Mouse (Mus musculus) limb, embryonic 10.5 days (tissue): ENCODE results near the gene Zfp423. TPM values are rescaled to one million over a fixed set of nuclear protein-coding genes. Genes with fewer than 3 reads are reported as not detected.

ENCODE experiments used
- DNase-seq: peaks from one replicate; pipeline ENCODE4 v3.0.0-alpha.2; 2017; ENCODE audit warnings: low spot score
- H3K27ac ChIP-seq: fragments of 300-500 bp; sonication (generic); 2 replicates; pipeline ENCODE4 v1.5.1; 2016; ENCODE audit warnings: mild to moderate bottlenecking
- H3K27me3 ChIP-seq: fragments of 300-500 bp; sonication (generic); 2 replicates; pipeline ENCODE4 v1.6.1; 2016; ENCODE audit warnings: low read depth, mild to moderate bottlenecking; ENCODE audit not compliant: poor library complexity, severe bottlenecking
- H3K36me3 ChIP-seq: fragments of 300-500 bp; sonication (generic); 2 replicates; pipeline ENCODE4 v1.6.1; 2016; ENCODE audit warnings: mild to moderate bottlenecking, moderate library complexity
- H3K4me1 ChIP-seq: fragments of 300-500 bp; sonication (generic); 2 replicates; pipeline ENCODE4 v1.6.1; 2016
- H3K4me3 ChIP-seq: fragments of 300-500 bp; sonication (generic); 2 replicates; pipeline ENCODE4 v1.5.1; 2016; ENCODE audit warnings: mild to moderate bottlenecking, moderate library complexity
- H3K9me3 ChIP-seq: fragments of 300-500 bp; sonication (generic); replicated peaks from 2 replicates; pipeline ENCODE4 v1.6.1; 2016; ENCODE audit warnings: mild to moderate bottlenecking
- WGBS: fragments of 180-500 bp; shearing (Covaris S2); methylation state at CpG from one replicate; pipeline ENCODE4 v1.1.7; 2016; 5-methylcytosine and 5-hydroxymethylcytosine counted together
- polyA plus RNA-seq: library from polyadenylated mRNA; unstranded; fragments of >200 nt; fragmentation: Nextera tagmentation; extraction: Ambion mirVana; gene quantifications from 2 replicates; pipeline ENCODE4 v1.2.1, GENCODE M21; 2016

The Zfp423 gene
- polyA plus RNA-seq, 1 experiment from 2014 or later = 29.4 TPM

GRCm38 (mm10) chr8:87826013-87826660, 133.3 kb downstream of the Zfp423 start:
- DNase-seq = no peak
- WGBS = 88% methylated on average over 9 of the region's 9 CpGs

GRCm38 (mm10) chr8:87823172-87823571, 136.2 kb downstream of the Zfp423 start:
- DNase-seq = no peak
- WGBS = 15% methylated on average over 7 of the region's 7 CpGs
- peak overlapping the region; percentile 86 for H3K27ac ChIP-seq
- no peaks in the 10 kb centered on the region for H3K9me3 ChIP-seq
- H3K4me1 ChIP-seq = peaks cover 60% of the 10 kb centered on the region
- H3K4me3 ChIP-seq = 0 out of 2 replicates have a peak overlapping the region, but pooled peaks have one; percentile 15
- H3K27me3 ChIP-seq = no peaks in the 10 kb centered on the region
- H3K36me3 ChIP-seq = peaks cover 18% of the 10 kb centered on the region

More at GRCm38 (mm10) chr8:87826013-87826660, 133.3 kb downstream of the Zfp423 start:
- no peaks in the 10 kb centered on the region for H3K9me3 ChIP-seq
- H3K4me3 ChIP-seq = no peak overlapping the region
- peaks cover 82% of the 10 kb centered on the region for H3K4me1 ChIP-seq
- 0 out of 2 replicates have a peak overlapping the region, but pooled peaks have one; percentile 9 for H3K27ac ChIP-seq
- H3K27me3 ChIP-seq = no peaks in the 10 kb centered on the region
- H3K36me3 ChIP-seq = peaks cover 14% of the 10 kb centered on the region

GRCm38 (mm10) chr8:87822690-87823089, 136.7 kb downstream of the Zfp423 start:
- peak overlapping the region; percentile 15 for H3K4me3 ChIP-seq
- peak; percentile 58 for DNase-seq

GRCm38 (mm10) chr8:87822175-87822574, 137.2 kb downstream of the Zfp423 start:
- Histone ChIP-seq H3K36me3 (peaks cover 13% of the 10 kb centered on the region), H3K4me3 (peak overlapping the region; percentile 15; the same call in 1 of the 2 replicates), H3K27ac (peak overlapping the region; percentile 86), H3K27me3 (no peaks in the 10 kb centered on the region), H3K9me3 (no peaks in the 10 kb centered on the region), H3K4me1 (peaks cover 55% of the 10 kb centered on the region)
- peak; percentile 57 for DNase-seq
- WGBS = 35% methylated on average over 11 of the region's 11 CpGs

More at GRCm38 (mm10) chr8:87822690-87823089, 136.7 kb downstream of the Zfp423 start:
- 5% methylated on average over 12 of the region's 12 CpGs for WGBS
- peaks cover 18% of the 10 kb centered on the region for H3K36me3 ChIP-seq
- H3K9me3 ChIP-seq = no peaks in the 10 kb centered on the region
- peak overlapping the region; percentile 86 for H3K27ac ChIP-seq
- H3K4me1 ChIP-seq = peaks cover 57% of the 10 kb centered on the region
- H3K27me3 ChIP-seq = no peaks in the 10 kb centered on the region

- WGBS = 78% methylated on average over 2 of the region's 2 CpGs
- Histone ChIP-seq H3K4me1 (peaks cover 56% of the 10 kb centered on the region), H3K27me3 (no peaks in the 10 kb centered on the region), H3K9me3 (no peaks in the 10 kb centered on the region), H3K36me3 (peaks cover 13% of the 10 kb centered on the region), H3K27ac (peak overlapping the region; percentile 86), H3K4me3 (no peak overlapping the region)
- DNase-seq = no peak
Measured at GRCm38 (mm10) chr8:87821655-87822054, 137.7 kb downstream of the Zfp423 start.

GRCm38 (mm10) chr8:87819263-87819662, 140.1 kb downstream of the Zfp423 start:
- Histone ChIP-seq H3K36me3 (peaks cover 13% of the 10 kb centered on the region), H3K27me3 (no peaks in the 10 kb centered on the region), H3K4me3 (no peak overlapping the region), H3K9me3 (no peaks in the 10 kb centered on the region), H3K4me1 (peaks cover 51% of the 10 kb centered on the region), H3K27ac (no peak overlapping the region)
- 93% methylated on average over 3 of the region's 3 CpGs for WGBS
- no peak for DNase-seq

GRCm38 (mm10) chr8:87818506-87818905, 140.9 kb downstream of the Zfp423 start:
- peaks cover 13% of the 10 kb centered on the region for H3K36me3 ChIP-seq
- 93% methylated on average over 7 of the region's 7 CpGs for WGBS
- H3K9me3 ChIP-seq = no peaks in the 10 kb centered on the region
- no peak for DNase-seq
- no peak overlapping the region for H3K4me3 ChIP-seq
- no peaks in the 10 kb centered on the region for H3K27me3 ChIP-seq
- peaks cover 43% of the 10 kb centered on the region for H3K4me1 ChIP-seq
- peak overlapping the region; percentile 39; the same call in 1 of the 2 replicates for H3K27ac ChIP-seq

GRCm38 (mm10) chr8:87816141-87816540, 143.3 kb downstream of the Zfp423 start:
- Histone ChIP-seq H3K9me3 (no peaks in the 10 kb centered on the region), H3K4me1 (peaks cover 37% of the 10 kb centered on the region), H3K27me3 (no peaks in the 10 kb centered on the region), H3K27ac (peak overlapping the region; percentile 37; the same call in 1 of the 2 replicates), H3K4me3 (no peak overlapping the region), H3K36me3 (peaks cover 18% of the 10 kb centered on the region)
- DNase-seq = no peak
- WGBS = 73% methylated on average over 5 of the region's 5 CpGs

- H3K36me3 ChIP-seq = peaks cover 19% of the 10 kb centered on the region
- DNase-seq = no peak
- peak overlapping the region; percentile 36; the same call in 1 of the 2 replicates for H3K27ac ChIP-seq
- no peaks in the 10 kb centered on the region for H3K27me3 ChIP-seq
- 86% methylated on average over 12 of the region's 12 CpGs for WGBS
- H3K9me3 ChIP-seq = no peaks in the 10 kb centered on the region
- H3K4me3 ChIP-seq = no peak overlapping the region
- H3K4me1 ChIP-seq = peaks cover 33% of the 10 kb centered on the region
Measured at GRCm38 (mm10) chr8:87812661-87813060, 146.7 kb downstream of the Zfp423 start.

GRCm38 (mm10) chr8:87812069-87812449, 147.3 kb downstream of the Zfp423 start:
- Histone ChIP-seq H3K4me1 (peaks cover 39% of the 10 kb centered on the region), H3K27me3 (no peaks in the 10 kb centered on the region), H3K27ac (peak overlapping the region; percentile 36; the same call in 1 of the 2 replicates), H3K36me3 (peaks cover 19% of the 10 kb centered on the region), H3K4me3 (no peak overlapping the region), H3K9me3 (no peaks in the 10 kb centered on the region)
- 96% methylated on average over 2 of the region's 2 CpGs for WGBS
- DNase-seq = no peak

GRCm38 (mm10) chr8:87811399-87812068, 147.9 kb downstream of the Zfp423 start:
- H3K27ac ChIP-seq = peak overlapping the region; percentile 36; the same call in 1 of the 2 replicates
- no peaks in the 10 kb centered on the region for H3K9me3 ChIP-seq
- peaks cover 19% of the 10 kb centered on the region for H3K36me3 ChIP-seq
- no peak overlapping the region for H3K4me3 ChIP-seq
- H3K4me1 ChIP-seq = peaks cover 43% of the 10 kb centered on the region
- 89% methylated on average over 17 of the region's 17 CpGs for WGBS
- no peak for DNase-seq
- H3K27me3 ChIP-seq = no peaks in the 10 kb centered on the region

- no peak for DNase-seq
- no peak overlapping the region for H3K27ac ChIP-seq
- no peaks in the 10 kb centered on the region for H3K9me3 ChIP-seq
- peaks cover 43% of the 10 kb centered on the region for H3K4me1 ChIP-seq
- H3K27me3 ChIP-seq = no peaks in the 10 kb centered on the region
- no peak overlapping the region for H3K4me3 ChIP-seq
- 80% methylated on average over 6 of the region's 6 CpGs for WGBS
- peaks cover 19% of the 10 kb centered on the region for H3K36me3 ChIP-seq
Measured at GRCm38 (mm10) chr8:87810771-87811170, 148.6 kb downstream of the Zfp423 start.

- H3K27me3 ChIP-seq = no peaks in the 10 kb centered on the region
- H3K36me3 ChIP-seq = peaks cover 15% of the 10 kb centered on the region
- H3K27ac ChIP-seq = peak overlapping the region; percentile 80
- no peaks in the 10 kb centered on the region for H3K9me3 ChIP-seq
- DNase-seq = no peak
- H3K4me1 ChIP-seq = peaks cover 51% of the 10 kb centered on the region
- 0 out of 2 replicates have a peak overlapping the region, but pooled peaks have one; percentile 6 for H3K4me3 ChIP-seq
- WGBS = 33% methylated on average over 11 of the region's 11 CpGs
Measured at GRCm38 (mm10) chr8:87804327-87804900, 155.0 kb downstream of the Zfp423 start.
